Mouse (Mus musculus) G1E (cell line): ENCODE measurements around the gene Etl4.

Experiments
- CTCF ChIP-seq: IDR thresholded peaks from 2 replicates; pipeline ENCODE4 v1.5.1; 2012; ENCODE audit warnings: low read depth, low read length, inconsistent platforms, mixed read lengths
- GATA1 ChIP-seq: IDR thresholded peaks from 2 replicates; pipeline ENCODE4 v1.6.1; 2012; ENCODE audit warnings: borderline replicate concordance, low read length, inconsistent platforms, mixed read lengths
- POLR2AphosphoS5 ChIP-seq: IDR thresholded peaks from 2 replicates; pipeline ENCODE4 v1.6.1; 2012; ENCODE audit warnings: low read depth, low read length, inconsistent platforms; ENCODE audit not compliant: insufficient replicate concordance

DNA sequence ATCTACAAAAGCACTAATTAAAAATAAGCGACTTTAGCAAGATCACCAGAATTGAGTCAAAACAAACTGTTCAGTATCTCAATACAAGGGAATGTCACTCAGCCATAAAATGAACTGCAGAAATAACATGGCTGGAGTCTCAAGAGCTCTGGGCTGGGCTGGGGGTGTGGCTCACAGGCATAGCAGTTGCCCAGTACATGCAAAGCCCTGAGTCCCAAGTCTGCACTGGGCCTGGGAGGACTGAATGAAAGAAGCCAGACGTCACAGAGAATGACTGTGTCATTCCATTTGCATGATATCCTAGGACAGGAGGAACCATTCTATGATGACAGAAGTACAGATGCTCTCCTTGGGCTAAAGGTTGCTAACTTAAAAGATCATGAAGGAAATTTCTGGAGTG lies 864.9 kb downstream of the Etl4 start:
- TF ChIP-seq GATA1 (no peak), POLR2AphosphoS5 (no peak), CTCF (no peak)
